Mouse (Mus musculus): ENCODE measurements around the gene Dgki. TPM values are rescaled to one million over a fixed set of nuclear protein-coding genes. Genes with fewer than 3 reads are reported as not detected.
A peak's percentile ranks its signal among the peaks of the same experiment; 100 is the strongest.

The Dgki gene
- polyA plus RNA-seq, 1 experiment from 2014 or later: 0.92 TPM

DNA sequence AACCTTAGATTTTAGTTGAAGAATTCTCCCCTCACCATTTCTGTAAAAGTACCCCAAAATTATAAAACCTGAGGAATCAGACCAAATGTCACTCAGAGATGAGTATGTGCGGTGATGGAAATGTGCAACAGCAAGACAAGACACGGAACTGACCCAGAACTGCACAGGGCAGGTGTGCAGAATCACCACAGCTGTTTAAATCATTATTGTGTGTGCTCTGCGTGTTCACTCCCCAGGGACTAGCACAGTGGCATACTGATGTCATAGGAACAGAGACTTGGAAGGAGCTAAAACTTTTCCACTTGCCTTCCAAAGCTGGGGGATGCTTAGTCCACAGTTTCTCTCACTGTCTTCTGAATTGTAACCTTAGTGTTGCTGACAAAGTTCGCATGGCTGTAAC is 467.3 kb downstream of the Dgki start:
- WGBS: 64% methylated on average over 4 of the region's 4 CpGs
- no peak for ATAC-seq (ENCODE audit: insufficient number of reproducible peaks, low FRiP score, low TSS enrichment, low read depth)
- Histone ChIP-seq H3K4me1 (peaks cover 4% of the 10 kb centered on the region; the same call in 1 of the 2 replicates), H3K36me3 (no peaks in the 10 kb centered on the region), H3K4me3 (no peak overlapping the region), H3K4me2 (no peak overlapping the region), H3K27ac (0 out of 2 replicates have a peak overlapping the region, but pooled peaks have one; percentile 11), H3K9me3 (no peaks in the 10 kb centered on the region), H3K27me3 (no peaks in the 10 kb centered on the region), H3K9ac (no peak overlapping the region)

DNA sequence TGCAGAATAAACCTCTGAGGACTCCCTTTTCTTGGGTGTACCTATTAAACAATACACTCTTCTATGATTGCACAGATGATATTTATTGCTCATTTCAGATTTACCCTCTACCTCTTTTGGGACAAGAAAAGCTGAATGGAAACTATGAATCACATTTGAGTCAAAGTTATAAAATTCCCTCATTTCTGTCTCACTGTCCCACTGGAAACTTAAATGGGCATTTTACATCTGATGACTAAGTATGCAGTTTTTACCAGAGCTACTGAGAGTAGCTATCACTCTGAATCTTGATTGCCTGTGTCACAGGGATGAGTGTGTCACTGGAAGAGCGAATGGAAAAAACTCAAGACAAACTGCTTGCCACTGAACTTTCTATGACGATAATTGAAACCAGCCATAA is 467.8 kb downstream of the Dgki start:
- Histone ChIP-seq H3K9me3 (no peaks in the 10 kb centered on the region), H3K4me1 (peaks cover 4% of the 10 kb centered on the region; the same call in 1 of the 2 replicates), H3K36me3 (no peaks in the 10 kb centered on the region), H3K9ac (no peak overlapping the region), H3K4me2 (no peak overlapping the region), H3K27ac (0 out of 2 replicates have a peak overlapping the region, but pooled peaks have one; percentile 11), H3K27me3 (no peaks in the 10 kb centered on the region), H3K4me3 (no peak overlapping the region)
- WGBS: 53% methylated on average over 2 of the region's 2 CpGs
- no peak for ATAC-seq (ENCODE audit: insufficient number of reproducible peaks, low FRiP score, low TSS enrichment, low read depth)

DNA sequence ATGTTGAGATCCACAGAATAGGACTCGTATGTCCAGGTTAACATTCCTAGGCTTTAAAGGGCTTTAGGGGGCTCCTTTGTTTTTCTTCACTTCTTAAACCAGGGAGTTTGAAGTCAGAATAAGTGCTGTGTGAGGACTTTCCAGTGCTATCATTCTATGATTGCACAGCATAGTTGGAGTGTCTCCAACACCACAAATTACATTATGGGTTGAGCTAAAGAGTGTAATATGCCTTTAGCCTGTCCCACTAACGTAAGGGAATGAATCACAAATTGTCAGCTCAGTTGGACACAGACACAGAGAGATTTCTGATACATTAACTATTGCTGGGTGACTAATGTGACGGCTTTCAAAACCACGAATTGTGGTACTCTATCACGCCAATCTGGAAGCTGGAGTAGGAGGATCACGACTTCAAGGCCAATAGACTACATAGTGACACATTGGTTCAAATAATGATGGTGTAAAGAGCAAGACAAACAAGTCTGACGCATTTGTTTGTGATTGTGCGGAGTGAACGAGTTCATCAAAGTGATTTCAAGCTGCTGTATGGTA is 469.5 kb downstream of the Dgki start:
- H3K27me3 ChIP-seq: no peaks in the 10 kb centered on the region
- H3K27ac ChIP-seq: no peak overlapping the region
- no peaks in the 10 kb centered on the region for H3K36me3 ChIP-seq
- H3K4me2 ChIP-seq: no peak overlapping the region
- WGBS: 74% methylated on average over 9 of the region's 9 CpGs
- ATAC-seq (ENCODE audit: insufficient number of reproducible peaks, low FRiP score, low TSS enrichment, low read depth): no peak
- no peaks in the 10 kb centered on the region for H3K9me3 ChIP-seq
- no peak overlapping the region for H3K4me3 ChIP-seq
- no peak overlapping the region for H3K9ac ChIP-seq
- peaks cover 4% of the 10 kb centered on the region; the same call in 1 of the 2 replicates for H3K4me1 ChIP-seq

DNA sequence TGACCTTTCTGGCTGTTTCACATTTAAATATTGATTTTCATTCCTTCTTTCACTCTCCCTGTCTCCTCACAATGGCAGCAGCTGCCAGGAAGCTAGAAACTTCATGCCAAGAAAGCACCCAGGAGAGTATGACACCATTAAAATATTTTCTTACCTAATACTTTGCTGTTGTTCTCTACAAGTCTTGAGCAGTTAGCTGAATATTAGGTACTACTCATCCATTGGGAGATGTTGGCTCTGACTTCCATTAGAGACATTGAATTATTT is 480.3 kb downstream of the Dgki start:
- no peaks in the 10 kb centered on the region for H3K9me3 ChIP-seq
- no peak overlapping the region for H3K4me2 ChIP-seq
- no peak overlapping the region for H3K4me3 ChIP-seq
- H3K9ac ChIP-seq: no peak overlapping the region
- H3K36me3 ChIP-seq: no peaks in the 10 kb centered on the region
- H3K27ac ChIP-seq: peak overlapping the region; percentile 80
- H3K4me1 ChIP-seq: peaks cover 11% of the 10 kb centered on the region; the same call in 1 of the 2 replicates
- ATAC-seq (ENCODE audit: insufficient number of reproducible peaks, low FRiP score, low TSS enrichment, low read depth): no peak
- no peaks in the 10 kb centered on the region for H3K27me3 ChIP-seq

DNA sequence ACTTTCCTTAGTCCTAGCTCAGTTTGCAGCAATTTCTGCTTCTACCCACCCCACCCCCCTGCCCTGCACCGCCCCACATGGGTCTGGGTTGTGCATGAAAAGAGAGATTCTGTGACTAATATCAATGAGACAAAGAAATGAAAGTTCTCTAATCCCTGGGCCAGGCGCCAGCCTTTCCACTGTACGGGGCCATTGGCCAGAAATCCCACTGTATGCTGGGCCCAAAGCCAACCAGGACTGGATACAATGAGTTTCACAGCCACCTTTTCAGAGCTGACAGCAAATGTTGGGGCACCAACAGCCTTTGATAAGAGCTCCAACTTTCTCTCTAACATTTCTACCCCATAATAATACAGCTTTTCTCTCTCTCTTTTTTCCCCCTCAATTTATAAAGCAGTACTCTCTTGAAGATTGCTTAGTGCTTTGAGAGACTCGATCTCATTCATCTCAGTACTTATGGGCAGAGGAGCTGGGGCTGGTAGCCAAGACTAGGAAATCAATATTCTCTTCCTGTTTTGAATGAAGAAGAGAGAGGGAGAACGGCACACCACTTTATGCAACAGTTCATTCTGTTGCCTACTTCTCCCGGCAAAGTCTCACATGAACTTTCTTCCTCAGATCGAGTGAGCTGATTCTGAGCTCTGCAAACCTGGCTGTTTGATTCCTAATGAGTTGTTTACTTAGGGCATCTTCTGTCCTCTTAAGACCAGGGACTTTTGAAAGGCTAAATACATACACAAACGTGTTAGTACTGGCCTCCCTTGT is 480.8 kb downstream of the Dgki start:
- Histone ChIP-seq H3K27ac (peak overlapping the region; percentile 80), H3K36me3 (no peaks in the 10 kb centered on the region), H3K9ac (no peak overlapping the region), H3K4me2 (peak overlapping the region; percentile 12; the same call in 1 of the 2 replicates), H3K27me3 (no peaks in the 10 kb centered on the region), H3K4me1 (peaks cover 11% of the 10 kb centered on the region; the same call in 1 of the 2 replicates), H3K4me3 (no peak overlapping the region), H3K9me3 (no peaks in the 10 kb centered on the region)
- ATAC-seq (ENCODE audit: insufficient number of reproducible peaks, low FRiP score, low TSS enrichment, low read depth): peak; percentile 90
- 28% methylated on average over 8 of the region's 8 CpGs for WGBS

DNA sequence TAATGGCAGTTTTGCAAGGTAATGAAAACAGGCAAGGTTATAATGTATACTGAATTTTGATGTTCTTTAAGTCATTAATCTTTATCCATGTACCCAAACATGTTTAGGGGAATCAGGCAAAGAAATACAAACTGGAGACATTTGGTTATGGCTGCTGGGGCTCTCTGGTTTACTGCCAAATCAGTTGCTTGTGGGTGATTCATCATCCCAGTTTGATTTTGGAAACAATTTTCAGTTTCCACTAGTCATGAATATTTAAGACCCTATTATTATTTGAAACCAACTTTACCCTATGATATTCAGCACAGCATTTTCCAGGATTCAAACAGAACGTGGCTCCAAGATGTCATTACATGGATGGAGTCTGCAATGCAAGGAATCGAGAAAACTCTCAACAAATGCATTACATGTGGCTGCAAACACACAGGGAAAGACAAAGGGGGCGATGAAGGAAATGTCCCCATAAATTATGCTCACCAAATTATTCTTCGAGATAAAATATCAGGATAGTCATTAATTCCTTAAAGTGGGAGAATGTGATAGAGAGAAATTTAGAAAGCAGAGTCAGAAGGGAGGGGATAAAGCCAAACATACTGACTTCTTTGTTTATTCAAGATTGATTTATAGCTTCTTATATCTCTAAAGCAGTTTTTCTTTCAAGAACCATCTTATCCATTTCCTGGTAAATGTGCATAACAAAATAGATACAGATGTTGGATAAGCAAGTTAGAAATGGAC is 481.5 kb downstream of the Dgki start:
- H3K4me2 ChIP-seq: no peak overlapping the region
- ATAC-seq (ENCODE audit: insufficient number of reproducible peaks, low FRiP score, low TSS enrichment, low read depth): no peak
- H3K27ac ChIP-seq: peak overlapping the region; percentile 80
- H3K9ac ChIP-seq: no peak overlapping the region
- H3K4me3 ChIP-seq: no peak overlapping the region
- peaks cover 11% of the 10 kb centered on the region; the same call in 1 of the 2 replicates for H3K4me1 ChIP-seq
- no peaks in the 10 kb centered on the region for H3K9me3 ChIP-seq
- H3K27me3 ChIP-seq: no peaks in the 10 kb centered on the region
- WGBS: 47% methylated on average over 4 of the region's 4 CpGs
- no peaks in the 10 kb centered on the region for H3K36me3 ChIP-seq

DNA sequence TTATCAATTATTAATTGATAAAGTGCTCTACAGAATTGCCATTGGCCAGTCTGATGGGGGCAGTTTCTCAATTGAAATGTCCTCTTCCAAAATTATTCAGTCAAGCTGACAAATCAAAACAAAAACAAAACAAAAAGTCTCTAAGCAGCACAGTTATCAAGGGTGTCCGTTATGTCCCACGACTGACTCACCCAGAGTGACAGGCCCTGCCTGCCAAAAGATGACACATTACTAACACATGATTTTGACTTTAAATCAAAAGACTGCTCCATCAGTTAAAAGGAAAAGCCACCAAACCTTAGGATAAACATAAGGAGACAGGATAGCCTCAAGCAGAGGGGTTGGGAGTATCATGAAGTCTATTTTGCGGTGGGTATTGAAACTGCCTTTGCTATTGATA is 483.3 kb downstream of the Dgki start:
- Histone ChIP-seq H3K9ac (no peak overlapping the region), H3K4me2 (no peak overlapping the region), H3K4me3 (no peak overlapping the region), H3K36me3 (no peaks in the 10 kb centered on the region), H3K9me3 (no peaks in the 10 kb centered on the region), H3K27ac (no peak overlapping the region), H3K4me1 (peaks cover 11% of the 10 kb centered on the region; the same call in 1 of the 2 replicates), H3K27me3 (no peaks in the 10 kb centered on the region)
- ATAC-seq (ENCODE audit: insufficient number of reproducible peaks, low FRiP score, low TSS enrichment, low read depth): no peak
- WGBS: 84% methylated on average over 3 of the region's 3 CpGs

DNA sequence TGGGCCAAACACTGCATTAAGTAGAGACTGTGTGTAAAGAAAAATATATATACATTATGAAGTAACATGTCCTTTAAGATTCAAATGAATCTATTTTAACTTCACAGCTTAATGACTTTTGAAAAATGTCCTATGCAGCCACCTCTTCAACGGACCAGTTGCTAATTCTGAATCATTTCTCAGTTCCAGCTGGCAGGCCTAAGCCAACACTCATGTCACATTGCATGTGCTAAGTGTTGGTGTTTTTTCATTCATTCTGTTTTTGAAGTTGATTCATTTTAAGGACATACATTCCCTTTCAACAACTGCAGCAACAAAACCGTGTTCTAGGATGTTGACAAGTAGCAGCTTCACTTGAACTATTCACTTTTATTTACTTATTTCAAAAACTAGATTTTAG is 484.0 kb downstream of the Dgki start:
- H3K4me3 ChIP-seq: no peak overlapping the region
- H3K9me3 ChIP-seq: no peaks in the 10 kb centered on the region
- no peaks in the 10 kb centered on the region for H3K27me3 ChIP-seq
- 80% methylated on average over 2 of the region's 2 CpGs for WGBS
- no peak overlapping the region for H3K4me2 ChIP-seq
- H3K4me1 ChIP-seq: peaks cover 11% of the 10 kb centered on the region; the same call in 1 of the 2 replicates
- H3K27ac ChIP-seq: no peak overlapping the region
- no peak for ATAC-seq (ENCODE audit: insufficient number of reproducible peaks, low FRiP score, low TSS enrichment, low read depth)
- H3K9ac ChIP-seq: no peak overlapping the region
- no peaks in the 10 kb centered on the region for H3K36me3 ChIP-seq

DNA sequence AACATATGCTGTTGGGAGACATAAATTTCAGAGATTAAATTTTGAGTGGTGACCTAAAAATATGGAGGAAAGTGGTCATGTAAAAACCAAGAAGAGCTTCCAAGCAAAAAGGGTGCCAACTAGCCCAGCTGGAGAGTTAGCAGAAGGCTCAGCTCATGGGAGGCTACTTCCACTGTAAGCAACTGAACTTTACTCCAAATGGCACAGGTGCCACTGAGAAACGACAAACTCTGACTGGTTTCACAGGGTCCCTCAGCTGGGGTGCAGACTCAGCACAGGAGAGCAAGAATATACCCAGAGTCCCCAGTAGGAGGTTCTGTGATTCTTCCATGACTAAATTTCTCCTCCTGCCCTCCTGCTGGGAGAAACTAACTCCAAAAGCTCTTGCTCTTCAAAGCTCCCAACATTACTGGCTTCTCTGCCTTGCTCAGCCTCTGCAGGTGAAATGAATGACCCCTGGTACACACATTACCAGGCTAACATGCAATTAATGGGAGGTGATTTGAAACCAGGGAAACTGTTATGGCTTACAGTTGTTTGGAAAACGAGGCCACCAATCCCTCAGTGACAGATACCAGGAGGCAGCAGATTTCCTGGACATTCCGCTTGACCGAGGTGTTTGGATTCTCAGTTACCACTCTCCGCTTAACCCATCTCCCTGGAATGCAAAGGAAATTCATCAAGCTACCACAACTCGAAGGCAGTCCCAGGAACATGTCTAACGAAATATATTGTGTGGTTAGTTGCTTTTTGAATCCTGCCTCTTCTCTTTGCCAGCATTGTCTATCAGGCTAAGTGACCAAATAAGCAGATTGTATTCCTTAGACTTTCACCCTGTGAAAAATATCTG is 487.1 kb downstream of the Dgki start:
- no peak overlapping the region for H3K27ac ChIP-seq
- no peak overlapping the region for H3K4me3 ChIP-seq
- 53% methylated on average over 7 of the region's 7 CpGs for WGBS
- no peaks in the 10 kb centered on the region for H3K27me3 ChIP-seq
- H3K4me1 ChIP-seq: peaks cover 10% of the 10 kb centered on the region
- H3K36me3 ChIP-seq: no peaks in the 10 kb centered on the region
- ATAC-seq (ENCODE audit: insufficient number of reproducible peaks, low FRiP score, low TSS enrichment, low read depth): no peak
- H3K9ac ChIP-seq: no peak overlapping the region
- H3K9me3 ChIP-seq: no peaks in the 10 kb centered on the region
- no peak overlapping the region for H3K4me2 ChIP-seq

DNA sequence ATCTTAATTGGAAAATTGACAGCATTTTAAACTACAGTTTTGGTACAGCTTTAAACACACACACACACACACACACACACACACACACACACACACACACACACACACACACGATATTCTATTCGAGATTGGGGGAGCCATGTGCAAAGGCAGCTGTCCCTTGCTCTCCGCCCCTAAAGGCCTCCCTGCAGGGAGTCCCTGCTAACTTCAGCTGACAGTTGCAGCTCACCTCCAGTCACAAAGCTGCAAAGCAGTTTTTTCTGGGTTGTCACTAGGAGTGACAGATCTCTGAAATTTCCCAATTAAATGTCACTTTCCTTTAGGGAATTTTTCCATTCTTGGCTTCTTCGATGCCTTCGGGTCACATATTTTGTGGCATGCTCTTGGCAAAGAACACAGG is 489.5 kb downstream of the Dgki start:
- H3K27me3 ChIP-seq: no peaks in the 10 kb centered on the region
- peaks cover 10% of the 10 kb centered on the region for H3K4me1 ChIP-seq
- H3K4me2 ChIP-seq: peak overlapping the region; percentile 67
- 9% methylated on average over 5 of the region's 5 CpGs for WGBS
- H3K36me3 ChIP-seq: no peaks in the 10 kb centered on the region
- ATAC-seq (ENCODE audit: insufficient number of reproducible peaks, low FRiP score, low TSS enrichment, low read depth): no peak
- H3K27ac ChIP-seq: peak overlapping the region; percentile 97
- H3K9ac ChIP-seq: no peak overlapping the region
- peak overlapping the region; percentile 61 for H3K4me3 ChIP-seq
- no peaks in the 10 kb centered on the region for H3K9me3 ChIP-seq

DNA sequence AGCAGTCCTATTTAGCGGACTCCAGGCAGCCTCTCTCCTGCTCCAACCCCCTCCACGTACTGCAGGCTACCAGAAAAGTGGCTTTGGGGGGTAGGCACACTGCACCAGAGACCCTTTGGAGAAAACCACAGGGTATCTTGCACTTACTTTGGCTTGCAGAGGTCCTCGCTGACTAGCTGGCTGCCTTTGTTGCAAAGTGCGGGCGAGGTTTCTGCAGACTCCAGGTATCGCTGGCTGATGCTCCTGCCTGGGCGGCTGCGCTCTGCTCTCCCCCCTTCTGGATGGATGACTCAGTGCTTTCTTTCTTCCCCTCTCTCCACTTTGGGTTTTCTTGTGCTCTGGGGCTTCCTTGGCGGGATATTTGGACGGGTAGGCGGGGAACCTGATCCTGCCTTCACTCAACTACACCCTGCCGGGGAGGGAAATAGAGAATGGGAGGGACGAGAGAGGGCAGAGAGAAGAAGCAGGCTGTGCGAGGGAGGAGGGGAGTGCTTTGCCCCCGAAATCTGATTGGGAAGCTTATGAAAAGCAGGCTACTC is 490.2 kb downstream of the Dgki start, which contains the start of gene Ptn:
Gene Ptn, minus strand, starts transcription at position 474 of the 539 bp plus-strand sequence.
- Histone ChIP-seq H3K9me3 (no peaks in the 10 kb centered on the region), H3K4me1 (peaks cover 10% of the 10 kb centered on the region), H3K4me2 (peak within 1 kb of the TSS; percentile 67), H3K36me3 (no peaks in the 10 kb centered on the region), H3K4me3 (peak within 1 kb of the TSS; percentile 61), H3K9ac (peak within 1 kb of the TSS; percentile 62), H3K27ac (peak within 1 kb of the TSS; percentile 97), H3K27me3 (no peaks in the 10 kb centered on the region)
- peak; percentile 87 for ATAC-seq (ENCODE audit: insufficient number of reproducible peaks, low FRiP score, low TSS enrichment, low read depth)
- under 1% methylated on average over 15 of the region's 15 CpGs for WGBS

All from limb, embryonic 15.5 days (tissue).